19 mouse cellular contexts compared by ENCODE assay signal in the genomic region with DNA sequence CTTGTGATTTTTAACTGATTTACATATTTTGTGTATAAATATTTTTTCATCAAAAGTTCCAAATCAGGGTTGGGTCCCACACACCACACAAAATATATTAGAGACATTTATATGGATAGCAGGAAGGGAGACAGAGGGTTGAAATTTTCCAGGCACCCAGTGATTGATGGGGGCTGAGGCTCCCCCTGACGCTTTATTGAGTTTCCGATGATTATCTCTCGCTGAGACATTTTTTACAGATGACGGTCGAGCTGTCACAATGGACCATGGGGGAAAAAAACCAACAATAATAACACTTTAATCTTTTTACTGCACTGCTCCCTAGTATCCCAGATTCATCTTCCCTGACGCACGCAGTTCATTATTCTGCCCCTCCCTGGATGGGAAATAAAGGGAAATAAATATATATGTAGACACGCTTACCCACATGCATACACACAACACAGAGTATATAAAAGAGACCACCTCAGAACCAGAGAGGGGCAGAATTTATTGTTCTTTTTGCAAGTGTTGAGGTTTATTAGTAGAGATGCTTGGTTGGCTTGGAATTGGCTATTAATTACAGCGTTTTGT. TPM values are rescaled to one million over a fixed set of nuclear protein-coding genes. Genes with fewer than 3 reads are reported as not detected.
A peak's percentile ranks its signal among the peaks of the same experiment; 100 is the strongest.
DNase-seq lines count a peak whose midpoint lies in the region; ATAC-seq lines count a peak whose summit lies in the region.
"Had no signal": no experiment of that assay in that cellular context is flagged by ENCODE, and none has a peak within 500 bp of the region (broad histone marks: within the 10 kb centered on the region; RNA-seq: fewer than 3 reads in every experiment).

No protein-coding gene starts in this region.

- H3K9ac ChIP-seq in intestine, embryonic 14.5 days (ENCODE audit: low read length), result no peak overlapping the region
- H3K9ac ChIP-seq in intestine, embryonic 16.5 days (ENCODE audit: low read depth, low read length), result no peak overlapping the region
- H3K9ac ChIP-seq in neural tube, embryonic 13.5 days, result no peak overlapping the region
- H3K9ac ChIP-seq in hindbrain, embryonic 16.5 days (ENCODE audit: low read depth, low read length), result no peak overlapping the region
- H3K9ac ChIP-seq: embryonic facial prominence, embryonic 13.5 days; forebrain, embryonic 12.5 days had no signal

- no peaks in the 10 kb centered on the region for H3K9me3 ChIP-seq in intestine, embryonic 14.5 days (ENCODE audit: control insufficient read depth, low read length)
- H3K9me3 ChIP-seq in intestine, embryonic 16.5 days (ENCODE audit: control insufficient read depth, low read length), result no peaks in the 10 kb centered on the region
- no peaks in the 10 kb centered on the region for H3K9me3 ChIP-seq in neural tube, embryonic 13.5 days
- no peaks in the 10 kb centered on the region for H3K9me3 ChIP-seq in hindbrain, embryonic 16.5 days (ENCODE audit: control insufficient read depth, low read length)
- H3K9me3 ChIP-seq: embryonic facial prominence, embryonic 13.5 days; forebrain, embryonic 12.5 days; heart, embryonic 10.5 days had no signal

- no peak for DNase-seq in intestine, embryonic 14.5 days (ENCODE audit: low spot score)
- DNase-seq in neural tube, embryonic 10.5 days (ENCODE audit: extremely low spot score, low spot score), result no peak
- DNase-seq in adipocyte (ENCODE audit: low spot score), result no peak
- DNase-seq in layer of hippocampus, adult 11-12 months (ENCODE audit: low spot score), result no peak
- DNase-seq: cerebellum, adult 11-12 months; cerebellum, adult 9-10 months; cerebellum, postnatal 36 days; gastrocnemius, postnatal 10 days; heart, adult 18-20 months; heart, postnatal 10 days; heart, postnatal 4 days had no signal

- H3K4me3 ChIP-seq in intestine, embryonic 14.5 days (ENCODE audit: low read depth, low read length), result no peak overlapping the region
- H3K4me3 ChIP-seq in intestine, embryonic 16.5 days (ENCODE audit: low read length), result no peak overlapping the region
- no peak overlapping the region for H3K4me3 ChIP-seq in neural tube, embryonic 13.5 days
- no peak overlapping the region for H3K4me3 ChIP-seq in hindbrain, embryonic 16.5 days (ENCODE audit: low read length)
- H3K4me3 ChIP-seq: embryonic facial prominence, embryonic 13.5 days; forebrain, embryonic 12.5 days; heart, embryonic 10.5 days had no signal

- H3K27ac ChIP-seq in intestine, embryonic 14.5 days (ENCODE audit: low read depth), result no peak overlapping the region
- no peak overlapping the region for H3K27ac ChIP-seq in intestine, embryonic 16.5 days (ENCODE audit: low read length)
- peak overlapping the region; percentile 15; the same call in 1 of the 2 replicates for H3K27ac ChIP-seq in neural tube, embryonic 13.5 days (replicated peaks)
- no peak overlapping the region for H3K27ac ChIP-seq in hindbrain, embryonic 16.5 days (ENCODE audit: low read depth, low read length)
- H3K27ac ChIP-seq: embryonic facial prominence, embryonic 13.5 days; forebrain, embryonic 12.5 days; heart, embryonic 10.5 days had no signal

- WGBS in intestine, embryonic 14.5 days, result 45% methylated on average over 9 of the region's 9 CpGs
- WGBS in intestine, embryonic 16.5 days, result 47% methylated on average over 9 of the region's 9 CpGs
- WGBS in neural tube, embryonic 13.5 days, result 60% methylated on average over 9 of the region's 9 CpGs
- 69% methylated on average over 9 of the region's 9 CpGs for WGBS in hindbrain, embryonic 16.5 days

- H3K4me2 ChIP-seq in intestine, embryonic 14.5 days (ENCODE audit: low read length), result no peak overlapping the region
- no peak overlapping the region for H3K4me2 ChIP-seq in intestine, embryonic 16.5 days (ENCODE audit: low read depth, low read length)
- H3K4me2 ChIP-seq in neural tube, embryonic 13.5 days, result no peak overlapping the region
- no peak overlapping the region for H3K4me2 ChIP-seq in hindbrain, embryonic 16.5 days (ENCODE audit: low read length)
- H3K4me2 ChIP-seq: embryonic facial prominence, embryonic 13.5 days; forebrain, embryonic 12.5 days had no signal

- no peaks in the 10 kb centered on the region for H3K27me3 ChIP-seq in intestine, embryonic 14.5 days (replicated peaks; ENCODE audit: control insufficient read depth, insufficient read depth, low read length)
- H3K27me3 ChIP-seq in intestine, embryonic 16.5 days (replicated peaks; ENCODE audit: control insufficient read depth, insufficient read depth, low read length), result no peaks in the 10 kb centered on the region
- H3K27me3 ChIP-seq in neural tube, embryonic 13.5 days, result no peaks in the 10 kb centered on the region
- H3K27me3 ChIP-seq in hindbrain, embryonic 16.5 days (replicated peaks; ENCODE audit: control insufficient read depth, insufficient read depth, low read length), result no peaks in the 10 kb centered on the region
- H3K27me3 ChIP-seq: embryonic facial prominence, embryonic 13.5 days; forebrain, embryonic 12.5 days had no signal

- no peaks in the 10 kb centered on the region for H3K4me1 ChIP-seq in intestine, embryonic 14.5 days (replicated peaks; ENCODE audit: control insufficient read depth, insufficient read depth, low read length)
- H3K4me1 ChIP-seq in intestine, embryonic 16.5 days (ENCODE audit: control insufficient read depth, insufficient read depth, low read length), result no peaks in the 10 kb centered on the region
- H3K4me1 ChIP-seq in neural tube, embryonic 13.5 days (replicated peaks), result peaks cover 11% of the 10 kb centered on the region
- no peaks in the 10 kb centered on the region for H3K4me1 ChIP-seq in hindbrain, embryonic 16.5 days (ENCODE audit: control insufficient read depth, insufficient read depth, low read depth, low read length)
- H3K4me1 ChIP-seq: forebrain, embryonic 12.5 days; heart, embryonic 10.5 days had no signal

- 0 out of 2 replicates have a peak, but pooled peaks have one; percentile 32 for ATAC-seq in intestine, embryonic 14.5 days (replicated peaks; ENCODE audit: low FRiP score, low TSS enrichment, low read depth)
- ATAC-seq in intestine, embryonic 16.5 days, result no peak
- ATAC-seq in neural tube, embryonic 13.5 days (ENCODE audit: low read depth), result peak; percentile 49
- peak; percentile 56 for ATAC-seq in hindbrain, embryonic 16.5 days
- ATAC-seq: forebrain, embryonic 16.5 days; inflammation-experienced regulatory T-cells, adult 6 months had no signal

- no peaks in the 10 kb centered on the region for H3K36me3 ChIP-seq in intestine, embryonic 14.5 days (ENCODE audit: control insufficient read depth, insufficient read depth, low read length)
- H3K36me3 ChIP-seq in intestine, embryonic 16.5 days (ENCODE audit: control insufficient read depth, insufficient read depth, low read length), result no peaks in the 10 kb centered on the region
- no peaks in the 10 kb centered on the region for H3K36me3 ChIP-seq in neural tube, embryonic 13.5 days
- H3K36me3 ChIP-seq in hindbrain, embryonic 16.5 days (ENCODE audit: control insufficient read depth, insufficient read depth, low read length), result no peaks in the 10 kb centered on the region
- H3K36me3 ChIP-seq: embryonic facial prominence, embryonic 13.5 days; forebrain, embryonic 12.5 days; heart, embryonic 10.5 days had no signal

RNA-seq across cellular contexts. Expression of a gene that starts 50.5 kb away (rescaled TPM):
- 50.8 and 51.1 TPM in 2 replicates for polyA plus RNA-seq in intestine, embryonic 14.5 days (2014; fragmentation: Nextera tagmentation; extraction: Ambion mirVana)
- polyA plus RNA-seq in intestine, embryonic 16.5 days (2015; fragmentation: Nextera tagmentation; extraction: Ambion mirVana), result 52.7 and 53.3 TPM in 2 replicates
- polyA plus RNA-seq in neural tube, embryonic 13.5 days (2015; fragmentation: Nextera tagmentation; extraction: Ambion mirVana), result 30.4 and 33.8 TPM in 2 replicates
- 47.3 and 47.6 TPM in 2 replicates for polyA plus RNA-seq in hindbrain, embryonic 16.5 days (2015; fragmentation: Nextera tagmentation; extraction: Ambion mirVana)
